Mouse (Mus musculus) neural tube, embryonic 12.5 days (tissue): Measurements from ENCODE around the gene 4930562C15Rik. TPM values are rescaled to one million over a fixed set of nuclear protein-coding genes. Genes with fewer than 3 reads are reported as not detected.
"Not testable (repeated sequence)": the region's sequence is repeated elsewhere in the genome, so short reads cannot be mapped to it uniquely, and the experiment has no call there.

Source experiments
- ATAC-seq: fragments of 200-750 bp; cut with Nextera tagmentation; 2 replicates; pipeline ENCODE4 v1.8.0; 2017; ENCODE audit warnings: low read depth, mild to moderate bottlenecking, moderate TSS enrichment, moderate library complexity; ENCODE audit not compliant: low FRiP score
- H3K27ac ChIP-seq: fragments of 300-500 bp; sonication (generic); 2 replicates; pipeline ENCODE4 v1.5.1; 2016
- H3K27me3 ChIP-seq: fragments of 300-500 bp; sonication (generic); replicated peaks from 2 replicates; pipeline ENCODE4 v1.6.1; 2016; ENCODE audit warnings: mild to moderate bottlenecking
- H3K36me3 ChIP-seq: fragments of 300-500 bp; sonication (generic); 2 replicates; pipeline ENCODE4 v1.6.1; 2016; ENCODE audit warnings: mild to moderate bottlenecking
- H3K4me1 ChIP-seq: fragments of 300-500 bp; sonication (generic); 2 replicates; pipeline ENCODE4 v1.6.1; 2016
- H3K4me2 ChIP-seq: fragments of 300-500 bp; sonication (generic); replicated peaks from 2 replicates; pipeline ENCODE4 v1.6.1; 2016; ENCODE audit warnings: mild to moderate bottlenecking
- H3K4me3 ChIP-seq: fragments of 300-500 bp; sonication (generic); 2 replicates; pipeline ENCODE4 v1.5.1; 2016
- H3K9ac ChIP-seq: fragments of 300-500 bp; sonication (generic); 2 replicates; pipeline ENCODE4 v1.6.1; 2016; ENCODE audit warnings: mild to moderate bottlenecking
- H3K9me3 ChIP-seq: fragments of 300-500 bp; sonication (generic); 2 replicates; pipeline ENCODE4 v1.6.1; 2016; ENCODE audit warnings: mild to moderate bottlenecking
- WGBS: fragments of 180-500 bp; shearing (Covaris S2); methylation state at CpG from one replicate; pipeline ENCODE4 v1.1.7; 2016; 5-methylcytosine and 5-hydroxymethylcytosine counted together
- polyA plus RNA-seq: library from polyadenylated mRNA; unstranded; fragments of >200 nt; fragmentation: Nextera tagmentation; extraction: Ambion mirVana; gene quantifications from 2 replicates; pipeline ENCODE4 v1.2.1, GENCODE M21; 2016

The 4930562C15Rik gene
- 0.27 and 0.51 TPM in 2 replicates for polyA plus RNA-seq

DNA sequence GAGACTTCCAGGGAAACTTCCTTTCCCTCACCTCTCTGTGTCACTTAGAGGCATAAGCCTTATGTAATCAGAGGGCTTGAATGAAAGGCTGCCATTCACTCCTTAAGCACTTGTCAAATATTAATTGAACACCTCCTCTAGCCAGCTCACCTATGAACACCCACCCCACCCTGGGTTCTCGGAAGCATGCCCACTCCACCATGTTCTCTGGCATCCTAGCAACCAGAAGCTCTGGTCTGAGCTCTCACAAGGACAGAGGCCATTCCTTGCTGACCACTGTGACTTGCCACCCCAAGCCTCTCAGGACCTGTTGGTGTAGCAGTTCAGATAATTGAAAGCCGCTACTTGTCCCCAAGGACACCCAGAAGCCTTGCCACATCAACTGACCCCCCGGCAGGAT, at the start of gene 4930562C15Rik:
Gene 4930562C15Rik (plus strand): TSS at position 226 of the 400 bp plus-strand sequence.
- WGBS = 91% methylated on average over 3 of the region's 3 CpGs
- H3K9ac ChIP-seq = no peak within 1 kb of the TSS
- H3K36me3 ChIP-seq = no peaks in the 10 kb centered on the region
- no peak for ATAC-seq
- H3K27me3 ChIP-seq = no peaks in the 10 kb centered on the region
- no peak within 1 kb of the TSS for H3K4me2 ChIP-seq
- H3K4me1 ChIP-seq = no peaks in the 10 kb centered on the region
- H3K4me3 ChIP-seq = no peak within 1 kb of the TSS
- no peak within 1 kb of the TSS for H3K27ac ChIP-seq
- H3K9me3 ChIP-seq = no peaks in the 10 kb centered on the region

GRCm38 (mm10) chr16:4785706-4786105, 49.5 kb upstream of the 4930562C15Rik start:
- no peak overlapping the region for H3K4me2 ChIP-seq
- H3K4me3 ChIP-seq = no peak overlapping the region
- 25% methylated on average over 4 of the region's 4 CpGs for WGBS
- no peak overlapping the region for H3K9ac ChIP-seq
- no peak overlapping the region for H3K27ac ChIP-seq
- H3K27me3 ChIP-seq = no peaks in the 10 kb centered on the region
- no peaks in the 10 kb centered on the region for H3K9me3 ChIP-seq
- ATAC-seq = no peak
- H3K4me1 ChIP-seq = peaks cover 31% of the 10 kb centered on the region
- H3K36me3 ChIP-seq = no peaks in the 10 kb centered on the region

DNA sequence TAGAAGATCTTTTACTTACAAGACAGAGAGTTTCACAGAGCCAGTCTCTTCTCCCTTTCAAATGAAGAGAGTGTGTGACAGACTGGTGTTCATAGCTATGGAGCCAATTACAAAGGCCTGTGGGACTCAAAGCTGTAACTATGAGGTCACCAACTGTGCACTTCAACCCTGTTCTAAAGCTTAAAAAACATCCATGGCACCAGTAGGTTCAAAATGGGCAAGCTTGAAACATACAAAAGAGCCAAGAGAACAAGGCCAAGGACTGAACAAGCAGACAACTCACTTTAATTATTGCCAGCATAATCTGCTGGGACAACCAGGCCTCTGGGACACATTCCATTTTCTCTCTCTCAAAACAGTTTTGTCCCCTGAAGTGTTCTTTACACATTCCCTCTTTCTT, 47.0 kb upstream of the 4930562C15Rik start:
- no peak overlapping the region for H3K9ac ChIP-seq

DNA sequence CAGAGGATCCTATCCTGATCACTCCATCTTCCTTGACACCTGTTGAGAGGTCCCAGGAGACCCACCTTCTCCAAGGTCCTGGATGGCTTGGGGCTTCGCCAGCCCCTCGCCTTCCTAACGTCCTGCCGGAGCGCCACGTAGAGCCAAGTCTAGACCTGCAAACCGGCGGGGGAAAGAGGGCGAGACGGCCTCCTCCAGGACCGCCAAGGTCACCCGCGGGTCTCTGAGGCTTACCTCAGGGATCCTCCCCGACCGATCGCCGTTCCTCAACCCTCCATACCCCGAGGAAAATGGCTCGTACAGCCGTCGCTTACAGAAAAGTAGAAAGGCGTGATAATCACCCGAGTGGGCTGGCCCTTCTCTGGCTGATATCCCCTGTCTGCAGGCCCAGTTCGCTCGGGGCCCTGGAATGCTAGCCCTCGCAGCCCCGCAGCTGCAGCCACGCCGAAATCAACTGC, 45.9 kb upstream of the 4930562C15Rik start:
- H3K4me2 ChIP-seq = peak overlapping the region; percentile 78
- H3K27me3 ChIP-seq = no peaks in the 10 kb centered on the region
- peak; percentile 57 for ATAC-seq
- H3K4me3 ChIP-seq = peak overlapping the region; percentile 66
- peaks cover 31% of the 10 kb centered on the region for H3K4me1 ChIP-seq
- no peak overlapping the region for H3K27ac ChIP-seq
- peak overlapping the region; percentile 84 for H3K9ac ChIP-seq
- no peaks in the 10 kb centered on the region for H3K36me3 ChIP-seq
- no peaks in the 10 kb centered on the region for H3K9me3 ChIP-seq
- 0% methylated on average over 29 of the region's 29 CpGs for WGBS

More for the DNA sequence above, 47.0 kb upstream of the 4930562C15Rik start:
- Histone ChIP-seq H3K4me3 (no peak overlapping the region), H3K27ac (no peak overlapping the region), H3K27me3 (no peaks in the 10 kb centered on the region), H3K4me1 (peaks cover 31% of the 10 kb centered on the region), H3K9me3 (no peaks in the 10 kb centered on the region), H3K4me2 (peak overlapping the region; percentile 78), H3K36me3 (no peaks in the 10 kb centered on the region)
- ATAC-seq = no peak

DNA sequence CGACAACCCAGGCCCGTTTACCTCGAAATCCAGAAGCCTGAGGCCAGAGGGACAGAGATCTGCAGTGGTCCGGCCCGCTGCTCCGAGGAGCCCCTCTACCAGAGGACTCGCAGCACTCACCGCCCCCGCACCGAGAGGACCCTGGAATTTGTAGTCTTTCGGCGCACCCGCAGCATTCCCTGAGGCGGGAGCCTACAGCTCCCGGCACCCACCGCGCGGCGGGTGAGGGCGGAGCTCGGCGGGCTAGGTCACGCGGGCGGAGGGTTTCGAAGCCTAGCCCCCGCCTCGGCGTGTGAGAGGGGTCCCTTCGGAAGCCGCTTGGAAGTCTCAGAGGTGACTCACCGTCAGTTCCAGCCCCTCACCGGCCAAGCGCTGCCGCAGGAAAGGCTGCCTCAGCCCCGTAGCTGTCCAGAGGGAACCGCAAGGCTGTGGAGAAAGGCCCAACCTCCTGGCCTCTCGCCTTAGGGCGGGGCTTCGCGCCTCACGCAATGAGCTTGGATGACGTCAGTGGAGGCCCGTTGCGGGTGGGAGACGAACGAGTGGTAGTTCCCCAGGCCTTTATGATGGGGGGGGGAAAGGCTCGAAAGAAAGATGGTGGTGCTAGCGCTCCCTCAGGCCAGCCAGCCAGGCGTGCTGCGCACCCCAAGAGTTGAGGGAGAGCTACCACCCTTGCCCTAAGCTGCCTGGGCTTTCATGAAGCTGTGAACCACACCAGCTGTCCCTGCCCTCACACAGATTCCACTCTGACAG, 45.2 kb upstream of the 4930562C15Rik start, which contains the start of gene Cdip1:
Gene Cdip1 (minus strand): TSS at position 483 of the 750 bp plus-strand sequence.
- peaks cover 31% of the 10 kb centered on the region for H3K4me1 ChIP-seq
- peak; percentile 99 for ATAC-seq
- under 1% methylated on average over 51 of the region's 51 CpGs for WGBS

GRCm38 (mm10) chr16:4791332-4791731, 43.9 kb upstream of the 4930562C15Rik start:
- Histone ChIP-seq H3K36me3 (no peaks in the 10 kb centered on the region), H3K27me3 (no peaks in the 10 kb centered on the region), H3K4me3 (no peak overlapping the region), H3K4me1 (peaks cover 23% of the 10 kb centered on the region), H3K9ac (no peak overlapping the region), H3K27ac (no peak overlapping the region), H3K4me2 (no peak overlapping the region), H3K9me3 (no peaks in the 10 kb centered on the region)
- WGBS = 72% methylated on average over 2 of the region's 2 CpGs
- ATAC-seq = no peak

More for the DNA sequence above, 45.2 kb upstream of the 4930562C15Rik start, which contains the start of gene Cdip1:
- peak within 1 kb of the TSS; percentile 93 for H3K27ac ChIP-seq
- H3K4me3 ChIP-seq = peak within 1 kb of the TSS; percentile 66
- no peaks in the 10 kb centered on the region for H3K27me3 ChIP-seq
- no peaks in the 10 kb centered on the region for H3K36me3 ChIP-seq
- H3K4me2 ChIP-seq = peak within 1 kb of the TSS; percentile 78
- H3K9ac ChIP-seq = peak within 1 kb of the TSS; percentile 84
- H3K9me3 ChIP-seq = no peaks in the 10 kb centered on the region

DNA sequence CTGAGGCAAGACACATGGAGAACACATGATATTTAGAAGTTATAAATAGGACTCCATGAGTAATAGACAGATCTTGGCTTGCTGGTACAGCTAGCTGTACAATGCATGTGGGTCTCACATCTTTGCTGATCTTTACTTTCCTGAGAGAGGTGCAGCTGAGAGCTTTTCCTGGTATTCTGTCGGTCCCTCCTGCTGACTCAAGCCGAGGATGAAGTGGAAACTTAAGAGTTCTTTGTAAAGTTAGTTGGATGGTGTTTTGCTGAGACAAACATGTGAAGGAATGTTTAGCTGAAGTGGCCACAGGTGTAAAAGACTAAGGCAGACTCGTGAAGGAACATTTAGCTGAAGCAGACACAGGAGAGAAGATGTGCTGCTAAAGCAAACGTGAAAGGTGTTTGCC, 38.6 kb upstream of the 4930562C15Rik start:
- H3K9ac ChIP-seq = no peak overlapping the region
- H3K4me3 ChIP-seq = no peak overlapping the region
- no peak for ATAC-seq
- H3K4me1 ChIP-seq = no peaks in the 10 kb centered on the region
- 85% methylated on average over 4 of the region's 4 CpGs for WGBS
- H3K27me3 ChIP-seq = no peaks in the 10 kb centered on the region
- H3K27ac ChIP-seq = no peak overlapping the region
- 0 out of 2 replicates have a peak, but pooled peaks cover 3% of the 10 kb centered on the region for H3K9me3 ChIP-seq
- H3K4me2 ChIP-seq = no peak overlapping the region
- H3K36me3 ChIP-seq = no peaks in the 10 kb centered on the region

GRCm38 (mm10) chr16:4818349-4818748, 16.9 kb upstream of the 4930562C15Rik start:
- H3K9me3 ChIP-seq = peaks cover 3% of the 10 kb centered on the region; the same call in 1 of the 2 replicates
- H3K27me3 ChIP-seq = no peaks in the 10 kb centered on the region
- no peak for ATAC-seq
- H3K9ac ChIP-seq = no peak overlapping the region
- no peak overlapping the region for H3K4me3 ChIP-seq
- no peak overlapping the region for H3K4me2 ChIP-seq
- H3K4me1 ChIP-seq = no peaks in the 10 kb centered on the region
- H3K27ac ChIP-seq = no peak overlapping the region
- no peaks in the 10 kb centered on the region for H3K36me3 ChIP-seq
- 84% methylated on average over 3 of the region's 3 CpGs for WGBS

DNA sequence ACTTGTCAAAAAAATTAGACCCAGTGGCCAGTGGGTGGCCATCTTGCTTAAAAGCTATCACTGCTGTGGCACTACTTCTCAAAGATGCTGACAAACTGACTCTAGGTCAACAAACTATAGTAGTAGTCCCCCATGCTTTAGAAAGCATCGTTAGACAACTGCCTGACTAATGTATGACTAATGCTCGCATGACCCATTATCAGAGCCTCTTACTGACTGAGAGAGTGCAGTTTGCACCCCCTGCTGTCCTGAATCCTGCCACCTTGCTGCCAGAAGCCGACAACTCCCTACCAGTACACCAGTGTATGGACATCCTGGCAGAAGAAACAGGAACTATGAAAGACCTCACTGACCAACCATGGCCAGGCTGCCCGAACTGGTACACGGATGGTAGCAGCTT, 10.8 kb upstream of the 4930562C15Rik start:
- H3K9me3 ChIP-seq, H3K36me3 ChIP-seq, ATAC-seq, H3K9ac ChIP-seq, H3K27me3 ChIP-seq, H3K4me2 ChIP-seq, H3K27ac ChIP-seq, H3K4me1 ChIP-seq, H3K4me3 ChIP-seq: not testable (repeated sequence)
- 89% methylated on average over 5 of the region's 5 CpGs for WGBS

- H3K36me3 ChIP-seq = no peaks in the 10 kb centered on the region
- H3K27me3 ChIP-seq = no peaks in the 10 kb centered on the region
- H3K4me1 ChIP-seq = no peaks in the 10 kb centered on the region
- no peak overlapping the region for H3K4me3 ChIP-seq
- no peak for ATAC-seq
- WGBS = 92% methylated on average over 5 of the region's 5 CpGs
- no peak overlapping the region for H3K9ac ChIP-seq
- H3K9me3 ChIP-seq = no peaks in the 10 kb centered on the region
- no peak overlapping the region for H3K27ac ChIP-seq
- H3K4me2 ChIP-seq = no peak overlapping the region
Observed at GRCm38 (mm10) chr16:4827639-4828038, 7.6 kb upstream of the 4930562C15Rik start.

GRCm38 (mm10) chr16:4829271-4829900, 5.8 kb upstream of the 4930562C15Rik start:
- ATAC-seq = no peak
- Histone ChIP-seq H3K9me3 (no peaks in the 10 kb centered on the region), H3K27ac (no peak overlapping the region), H3K4me3 (no peak overlapping the region), H3K9ac (no peak overlapping the region), H3K27me3 (no peaks in the 10 kb centered on the region), H3K36me3 (no peaks in the 10 kb centered on the region), H3K4me1 (no peaks in the 10 kb centered on the region), H3K4me2 (no peak overlapping the region)
- WGBS = 87% methylated on average over 6 of the region's 6 CpGs

DNA sequence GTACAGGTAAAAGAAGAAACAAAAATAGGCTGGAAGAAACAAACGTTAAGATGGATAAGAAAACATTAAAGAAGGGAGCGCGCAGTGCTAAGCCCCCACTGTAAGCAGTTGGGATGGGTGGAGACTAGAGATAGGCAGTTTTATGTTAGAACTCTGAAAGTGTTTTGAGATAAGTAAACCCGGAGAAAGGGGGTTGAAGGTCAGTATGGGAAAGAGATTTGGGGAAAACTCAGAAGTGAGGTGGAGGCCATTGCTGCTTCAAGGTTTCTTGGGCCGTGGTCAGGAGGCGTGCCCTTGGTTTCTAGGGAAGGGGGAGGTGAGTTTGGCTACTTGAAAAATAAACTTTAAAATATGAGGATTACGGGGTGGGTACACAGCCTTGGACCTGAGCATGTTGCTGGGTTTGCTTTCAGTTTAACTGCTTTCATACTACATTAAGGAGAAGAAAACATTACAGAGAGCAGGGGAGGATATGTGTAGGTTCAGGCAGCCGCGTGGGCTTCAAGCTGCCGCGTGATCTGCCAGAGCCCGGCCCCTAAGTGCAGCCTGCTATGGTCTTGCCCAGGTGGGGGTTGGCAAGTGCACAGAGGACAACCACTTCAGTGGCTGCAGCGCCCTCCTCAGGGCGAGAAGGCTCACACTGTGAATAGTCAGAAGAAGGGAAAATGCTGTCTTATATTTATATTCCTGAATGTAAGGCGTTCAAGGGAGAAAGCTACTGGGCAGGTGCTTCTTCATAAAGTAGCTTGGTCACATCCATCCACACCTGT, 3.4 kb upstream of the 4930562C15Rik start:
- no peaks in the 10 kb centered on the region for H3K36me3 ChIP-seq
- H3K27ac ChIP-seq = no peak overlapping the region
- no peaks in the 10 kb centered on the region for H3K9me3 ChIP-seq
- 73% methylated on average over 15 of the region's 15 CpGs for WGBS
- H3K4me3 ChIP-seq = no peak overlapping the region
- H3K27me3 ChIP-seq = no peaks in the 10 kb centered on the region
- H3K9ac ChIP-seq = no peak overlapping the region
- no peaks in the 10 kb centered on the region for H3K4me1 ChIP-seq
- no peak overlapping the region for H3K4me2 ChIP-seq
- no peak for ATAC-seq
